Mouse (Mus musculus) lung, postnatal 25 days (tissue): Measurements from ENCODE around the gene Grtp1.

Source experiments
- DNase-seq: peaks from one replicate; pipeline ENCODE4 v3.0.0; 2022; ENCODE audit warnings: low spot score

Grtp1 gene

GRCm38 (mm10) chr8:13204371-13205140 is 4.1 kb upstream of the Grtp1 start:
- peak; percentile 74 for DNase-seq

- no peak for DNase-seq
Measured at GRCm38 (mm10) chr8:13203472-13203871, 3.1 kb upstream of the Grtp1 start.

GRCm38 (mm10) chr8:13202806-13203205 is 2.4 kb upstream of the Grtp1 start:
- no peak for DNase-seq

- DNase-seq: no peak
Measured at GRCm38 (mm10) chr8:13202041-13202440, 1.6 kb upstream of the Grtp1 start.

GRCm38 (mm10) chr8:13201013-13201334 is 554 bp upstream of the Grtp1 start:
- DNase-seq: no peak

GRCm38 (mm10) chr8:13199385-13200061 is 897 bp downstream of the Grtp1 start:
- no peak for DNase-seq

GRCm38 (mm10) chr8:13197493-13197892 is 2.9 kb downstream of the Grtp1 start:
- no peak for DNase-seq

GRCm38 (mm10) chr8:13194818-13195217 is 5.6 kb downstream of the Grtp1 start:
- DNase-seq: no peak

- DNase-seq: peak; percentile 84
Measured at GRCm38 (mm10) chr8:13190235-13190634, 10.2 kb downstream of the Grtp1 start.

- DNase-seq: no peak
Measured at GRCm38 (mm10) chr8:13188857-13189256, 11.6 kb downstream of the Grtp1 start.

- DNase-seq: no peak
Measured at GRCm38 (mm10) chr8:13188052-13188555, 12.3 kb downstream of the Grtp1 start.

- DNase-seq: no peak
Measured at GRCm38 (mm10) chr8:13187638-13188037, 12.8 kb downstream of the Grtp1 start.

GRCm38 (mm10) chr8:13187229-13187628 is 13.2 kb downstream of the Grtp1 start:
- no peak for DNase-seq

- DNase-seq: peak; percentile 54
Measured at GRCm38 (mm10) chr8:13186819-13187218, 13.6 kb downstream of the Grtp1 start.

GRCm38 (mm10) chr8:13181691-13181976 is 18.8 kb downstream of the Grtp1 start:
- DNase-seq: no peak

- DNase-seq: no peak
Measured at GRCm38 (mm10) chr8:13180911-13181690, 19.3 kb downstream of the Grtp1 start.

GRCm38 (mm10) chr8:13180408-13180807 is 20.0 kb downstream of the Grtp1 start:
- no peak for DNase-seq

- no peak for DNase-seq
Measured at GRCm38 (mm10) chr8:13179948-13180347, 20.5 kb downstream of the Grtp1 start.

GRCm38 (mm10) chr8:13179482-13179881 is 20.9 kb downstream of the Grtp1 start:
- DNase-seq: no peak

- no peak for DNase-seq
Measured at GRCm38 (mm10) chr8:13178137-13178536, 22.3 kb downstream of the Grtp1 start.

GRCm38 (mm10) chr8:13177173-13177852 is 23.1 kb downstream of the Grtp1 start:
- DNase-seq: no peak

- no peak for DNase-seq
Measured at GRCm38 (mm10) chr8:13175650-13176049, 24.8 kb downstream of the Grtp1 start.
